Mouse (Mus musculus): ENCODE data around the gene Slc18a3. TPM values are rescaled to one million over a fixed set of nuclear protein-coding genes. Genes with fewer than 3 reads are reported as not detected.

The Slc18a3 gene
- not detected for polyA plus RNA-seq (2012; fragmentation: generic; extraction: Trizol)

GRCm38 (mm10) chr14:32464601-32465505, at the start of gene Slc18a3:
Slc18a3 (minus strand) TSS chr14:32464850.
- Histone ChIP-seq H3ac (ENCODE audit: control insufficient read depth, insufficient read length) (no peak within 1 kb of the TSS), H3K4me3 (no peak within 1 kb of the TSS), H3K27me3 (ENCODE audit: control insufficient read depth, insufficient read depth, insufficient read length) (peaks cover 59% of the 10 kb centered on the region), H3K79me2 (ENCODE audit: control insufficient read depth, insufficient read depth) (no peaks in the 10 kb centered on the region), H3K4me2 (ENCODE audit: low read depth) (no peak within 1 kb of the TSS), H3K36me3 (ENCODE audit: control insufficient read depth, insufficient read depth) (no peaks in the 10 kb centered on the region)
- no peak for TF ChIP-seq POLR2A (IDR thresholded peaks at IDR 0.05; ENCODE audit: insufficient read length, low read depth)
- no peak for TF ChIP-seq CEBPB (IDR thresholded peaks at IDR 0.05; ENCODE audit: insufficient read depth, poor library complexity, severe bottlenecking)
- TF ChIP-seq TCF3 (IDR thresholded peaks at IDR 0.05; ENCODE audit: insufficient read length, low read depth): no peak
- TF ChIP-seq MYOD1 (IDR thresholded peaks at IDR 0.05; ENCODE audit: control insufficient read depth in 1 of 3, insufficient read length in 2 of 3, low read depth in 2 of 3): no peak
- no peak for TF ChIP-seq SRF (IDR thresholded peaks at IDR 0.05; ENCODE audit: control insufficient read depth, insufficient read length, low read depth)
- no peak for TF ChIP-seq E2F4 (IDR thresholded peaks at IDR 0.05; ENCODE audit: insufficient read depth)
- no peak for TF ChIP-seq MAX (IDR thresholded peaks at IDR 0.05; ENCODE audit: low read depth)

- Histone ChIP-seq H3K4me3 (peak within 1 kb of the TSS; percentile 75), H3K27me3 (ENCODE audit: control insufficient read depth, insufficient read depth, insufficient read length) (no peaks in the 10 kb centered on the region), H3K36me3 (ENCODE audit: control insufficient read depth, insufficient read depth) (peaks cover 12% of the 10 kb centered on the region), H3ac (ENCODE audit: control insufficient read depth, insufficient read length) (peak within 1 kb of the TSS; percentile 3), H3K4me2 (ENCODE audit: low read depth) (peak within 1 kb of the TSS; percentile 91), H3K79me2 (ENCODE audit: control insufficient read depth, insufficient read depth) (peaks cover 32% of the 10 kb centered on the region)
- peak; percentile 89 for TF ChIP-seq POLR2AphosphoS2 (IDR thresholded peaks at IDR 0.05; ENCODE audit: insufficient read length, low read depth)
- no peak for TF ChIP-seq E2F4 (IDR thresholded peaks at IDR 0.05; ENCODE audit: insufficient read depth)
- TF ChIP-seq CEBPB (IDR thresholded peaks at IDR 0.05; ENCODE audit: insufficient read depth, poor library complexity, severe bottlenecking): no peak
- no peak for TF ChIP-seq TCF12 (IDR thresholded peaks at IDR 0.05; ENCODE audit: insufficient read depth, poor library complexity, severe bottlenecking)
- peak; percentile 25 for TF ChIP-seq SRF (IDR thresholded peaks at IDR 0.05; ENCODE audit: control insufficient read depth, insufficient read length, low read depth)
- peak; percentile 94 for TF ChIP-seq POLR2A (IDR thresholded peaks at IDR 0.05; ENCODE audit: insufficient read length, low read depth)
- peak; percentile 30 for TF ChIP-seq USF1 (IDR thresholded peaks at IDR 0.05; ENCODE audit: low read depth)
- no peak for TF ChIP-seq MYOD1 (IDR thresholded peaks at IDR 0.05; ENCODE audit: control insufficient read depth in 1 of 3, insufficient read length in 2 of 3, low read depth in 2 of 3)
- TF ChIP-seq MAX (IDR thresholded peaks at IDR 0.05; ENCODE audit: low read depth): peak; percentile 94
These were observed 48.8 kb upstream of the Slc18a3 start, which contains the start of gene Ercc6 for GRCm38 (mm10) chr14:32513336-32514032. Ercc6 (plus strand) TSS chr14:32513521.

- Histone ChIP-seq H3K27me3 (ENCODE audit: control insufficient read depth, insufficient read depth, insufficient read length) (no peaks in the 10 kb centered on the region), H3K4me2 (ENCODE audit: low read depth) (peak overlapping the region; percentile 91), H3K79me2 (ENCODE audit: control insufficient read depth, insufficient read depth) (peaks cover 32% of the 10 kb centered on the region), H3ac (ENCODE audit: control insufficient read depth, insufficient read length) (no peak overlapping the region), H3K36me3 (ENCODE audit: control insufficient read depth, insufficient read depth) (peaks cover 7% of the 10 kb centered on the region), H3K4me3 (peak overlapping the region; percentile 75)
- no peak for TF ChIP-seq REST (IDR thresholded peaks at IDR 0.05; ENCODE audit: insufficient read depth, insufficient read length)
- no peak for TF ChIP-seq MYOG (IDR thresholded peaks at IDR 0.05; ENCODE audit: control insufficient read depth in 1 of 3, insufficient read depth in 1 of 3, insufficient read length in 2 of 3, low read depth in 2 of 3)
- no peak for TF ChIP-seq TCF12 (IDR thresholded peaks at IDR 0.05; ENCODE audit: insufficient read depth, poor library complexity, severe bottlenecking)
- TF ChIP-seq MAX (IDR thresholded peaks at IDR 0.05; ENCODE audit: low read depth): no peak
- TF ChIP-seq CEBPB (IDR thresholded peaks at IDR 0.05; ENCODE audit: insufficient read depth, poor library complexity, severe bottlenecking): no peak
These were observed 48.3 kb upstream of the Slc18a3 start for GRCm38 (mm10) chr14:32512912-32513311.

- Histone ChIP-seq H3K27me3 (ENCODE audit: control insufficient read depth, insufficient read depth, insufficient read length) (no peaks in the 10 kb centered on the region), H3K4me3 (no peak overlapping the region)
- TF ChIP-seq CEBPB (IDR thresholded peaks at IDR 0.05; ENCODE audit: insufficient read depth, poor library complexity, severe bottlenecking) (no peak), TCF3 (IDR thresholded peaks at IDR 0.05; ENCODE audit: insufficient read length, low read depth) (no peak), REST (IDR thresholded peaks at IDR 0.05; ENCODE audit: insufficient read depth, insufficient read length) (no peak), MYOD1 (IDR thresholded peaks at IDR 0.05; ENCODE audit: control insufficient read depth in 1 of 3, insufficient read length in 2 of 3, low read depth in 2 of 3) (no peak), TCF12 (IDR thresholded peaks at IDR 0.05; ENCODE audit: insufficient read depth, poor library complexity, severe bottlenecking) (no peak), USF1 (IDR thresholded peaks at IDR 0.05; ENCODE audit: low read depth) (no peak), MAX (IDR thresholded peaks at IDR 0.05; ENCODE audit: low read depth) (no peak), E2F4 (IDR thresholded peaks at IDR 0.05; ENCODE audit: insufficient read depth) (no peak), SRF (IDR thresholded peaks at IDR 0.05; ENCODE audit: control insufficient read depth, insufficient read length, low read depth) (no peak), MYOG (IDR thresholded peaks at IDR 0.05; ENCODE audit: control insufficient read depth in 1 of 3, insufficient read depth in 1 of 3, insufficient read length in 2 of 3, low read depth in 2 of 3) (no peak), POLR2AphosphoS2 (IDR thresholded peaks at IDR 0.05; ENCODE audit: insufficient read length, low read depth) (no peak)
These were observed 44.9 kb upstream of the Slc18a3 start for GRCm38 (mm10) chr14:32509443-32509961.

More at GRCm38 (mm10) chr14:32509443-32509961, 44.9 kb upstream of the Slc18a3 start:
- peaks cover 9% of the 10 kb centered on the region for H3K79me2 ChIP-seq (ENCODE audit: control insufficient read depth, insufficient read depth)
- no peaks in the 10 kb centered on the region for H3K36me3 ChIP-seq (ENCODE audit: control insufficient read depth, insufficient read depth)
- H3K4me2 ChIP-seq (ENCODE audit: low read depth): no peak overlapping the region
- H3ac ChIP-seq (ENCODE audit: control insufficient read depth, insufficient read length): no peak overlapping the region

Data from myocyte (in vitro differentiated cells).